Mouse (Mus musculus) ES-E14 (cell line): ENCODE measurements around the gene Lhfpl2. TPM values are rescaled to one million over a fixed set of nuclear protein-coding genes. Genes with fewer than 3 reads are reported as not detected.

Experiments
- DNase-seq: peaks from one replicate; pipeline ENCODE4 v3.0.0-alpha.2; 2013; ENCODE audit warnings: low read depth, low spot score
- H3K27ac ChIP-seq: 2 replicates; pipeline ENCODE4 v1.5.1; 2012; ENCODE audit warnings: low read depth, mild to moderate bottlenecking, low read length, moderate library complexity, mixed read lengths; ENCODE audit not compliant: poor library complexity, insufficient read depth, severe bottlenecking
- H3K36me3 ChIP-seq: 2 replicates; pipeline ENCODE4 v1.6.1; 2012; ENCODE audit warnings: mild to moderate bottlenecking, low read length, moderate library complexity, mixed read lengths; ENCODE audit not compliant: control insufficient read depth, poor library complexity, insufficient read depth, severe bottlenecking
- H3K4me1 ChIP-seq, 2 experiments: fragments of 150-350 bp in 1 of 2; sonication (generic) in 1 of 2; 2 replicates each; pipeline ENCODE4 v1.6.1; 2012; ENCODE audit warnings: low read length in 2 of 2, mild to moderate bottlenecking in 1 of 2, mixed read lengths in 1 of 2; ENCODE audit not compliant: control insufficient read depth in 2 of 2, insufficient read depth in 2 of 2, poor library complexity in 1 of 2
- H3K4me3 ChIP-seq, 2 experiments: fragments of 150-350 bp in 1 of 2; sonication (generic) in 1 of 2; 2 replicates each; pipeline ENCODE4 v1.5.1; 2012; ENCODE audit warnings: low read length in 2 of 2, low read depth in 1 of 2, mild to moderate bottlenecking in 1 of 2, mixed read lengths in 1 of 2; ENCODE audit not compliant: insufficient read depth in 1 of 2, poor library complexity in 1 of 2, severe bottlenecking in 1 of 2
- H3K9ac ChIP-seq: 2 replicates; pipeline ENCODE4 v1.6.1; 2012; ENCODE audit warnings: low read depth, mild to moderate bottlenecking, low read length, mixed read lengths; ENCODE audit not compliant: poor library complexity, insufficient read depth, severe bottlenecking
- H3K9me3 ChIP-seq: fragments of 150-350 bp; sonication (generic); 2 replicates; pipeline ENCODE4 v1.6.1; 2012; ENCODE audit warnings: low read depth, mild to moderate bottlenecking, low read length; ENCODE audit not compliant: control insufficient read depth, insufficient read depth
- CHD2 ChIP-seq: IDR thresholded peaks from 2 replicates; pipeline ENCODE4 v1.6.1; 2014; ENCODE audit warnings: mild to moderate bottlenecking, low read depth, low read length, inconsistent platforms
- HCFC1 ChIP-seq: IDR thresholded peaks from 2 replicates; pipeline ENCODE4 v1.6.1; 2012; ENCODE audit warnings: low read length, inconsistent platforms, borderline replicate concordance; ENCODE audit not compliant: insufficient read depth
- MAFK ChIP-seq: IDR thresholded peaks from 2 replicates; pipeline ENCODE4 v1.6.1; 2014; ENCODE audit warnings: mild to moderate bottlenecking, low read depth, low read length, inconsistent platforms; ENCODE audit not compliant: insufficient read depth
- ZC3H11A ChIP-seq: IDR thresholded peaks from 2 replicates; pipeline ENCODE4 v1.6.1; 2012; ENCODE audit warnings: low read depth, mild to moderate bottlenecking, inconsistent platforms, low read length, borderline replicate concordance
- ZNF384 ChIP-seq: IDR thresholded peaks from 2 replicates; pipeline ENCODE4 v1.6.1; 2012; ENCODE audit warnings: low read depth, low read length, inconsistent platforms
- in situ Hi-C, 2 experiments: fragments of 600-800 bp; cut with MboI; formaldehyde crosslinking; loops; one replicate each; pipeline ENCODE4 v1.15.1; 2025; ENCODE audit warnings: low sequenced_read_pairs in 2 of 2, inconsistent platforms in 1 of 2; ENCODE audit not compliant: unreplicated experiment in 2 of 2
- total RNA-seq: library from RNA; depleted of rRNA; stranded (reverse); fragments of 300-350 nt; gene quantifications from 2 replicates; pipeline ENCODE4 v1.2.3, GENCODE M21; 2012

Gene Lhfpl2
- total RNA-seq, 1 experiment = 8.8 TPM

GRCm38 (mm10) chr13:94154512-94155296 lies 97.1 kb downstream of the Lhfpl2 start:
- H3K4me3 ChIP-seq = no peak overlapping the region
- no peak overlapping the region for H3K27ac ChIP-seq
- H3K9ac ChIP-seq = no peak overlapping the region
- no peaks in the 10 kb centered on the region for H3K9me3 ChIP-seq
- TF ChIP-seq CHD2 (no peak), ZC3H11A (no peak), MAFK (no peak)
- no peaks in the 10 kb centered on the region for H3K36me3 ChIP-seq
- in situ Hi-C loops = no loop called here
- peaks cover 0 to 2% of the 10 kb centered on the region in 2 experiments; a peak in 1 of 4 replicates for H3K4me1 ChIP-seq
- DNase-seq = no peak

- Histone ChIP-seq H3K4me3 (no peak overlapping the region), H3K9ac (no peak overlapping the region), H3K4me1 (peaks cover 0 to 2% of the 10 kb centered on the region in 2 experiments; a peak in 1 of 4 replicates), H3K9me3 (no peaks in the 10 kb centered on the region), H3K36me3 (no peaks in the 10 kb centered on the region), H3K27ac (no peak overlapping the region)
- in situ Hi-C loops = no loop called here
- DNase-seq = no peak
- TF ChIP-seq HCFC1 (no peak), ZC3H11A (no peak), ZNF384 (no peak), MAFK (no peak), CHD2 (no peak)
These were observed 98.2 kb downstream of the Lhfpl2 start for GRCm38 (mm10) chr13:94155657-94156429.

DNA sequence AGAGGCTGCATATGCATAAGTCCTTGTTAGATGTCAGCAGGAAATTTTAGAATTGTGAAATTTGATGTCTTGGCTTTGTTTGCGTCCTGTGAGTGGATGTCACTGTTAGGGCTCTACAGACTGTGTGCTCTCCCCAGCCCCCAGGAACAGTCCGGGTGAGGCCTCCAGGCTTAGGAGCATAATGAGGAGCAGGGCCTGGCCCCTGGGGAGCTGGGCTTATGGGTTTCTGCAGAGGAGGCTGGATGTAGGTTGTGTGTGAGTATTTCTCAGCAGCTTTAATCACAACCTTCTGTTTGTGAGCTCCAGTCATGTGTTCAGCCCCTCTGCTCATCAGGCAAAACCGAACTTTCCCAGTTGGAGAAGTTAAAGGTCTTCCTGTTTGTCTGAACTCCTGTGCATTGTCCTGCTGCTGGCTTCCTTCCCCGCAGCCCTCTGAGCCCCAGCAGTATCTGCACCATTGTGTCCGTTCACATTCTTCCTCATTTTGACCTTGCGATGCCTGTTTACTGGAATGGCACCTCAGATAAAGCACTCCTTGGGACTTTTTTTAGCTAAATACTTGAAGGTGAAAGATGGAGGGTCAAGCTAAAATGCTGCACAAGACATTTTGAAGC lies 101.4 kb downstream of the Lhfpl2 start:
- in situ Hi-C loops = no loop called here
- Histone ChIP-seq H3K9ac (no peak overlapping the region), H3K36me3 (no peaks in the 10 kb centered on the region), H3K9me3 (no peaks in the 10 kb centered on the region), H3K4me3 (no peak overlapping the region), H3K4me1 (peaks cover 0 to 2% of the 10 kb centered on the region in 2 experiments; a peak in 1 of 4 replicates), H3K27ac (no peak overlapping the region)
- DNase-seq = no peak
- TF ChIP-seq ZNF384 (no peak), MAFK (no peak), ZC3H11A (no peak), CHD2 (no peak), HCFC1 (no peak)

GRCm38 (mm10) chr13:94159478-94160220 lies 102.1 kb downstream of the Lhfpl2 start:
- Histone ChIP-seq H3K4me1 (peaks cover 0 to 2% of the 10 kb centered on the region in 2 experiments; a peak in 1 of 4 replicates), H3K4me3 (no peak overlapping the region), H3K9me3 (no peaks in the 10 kb centered on the region), H3K9ac (no peak overlapping the region), H3K27ac (no peak overlapping the region), H3K36me3 (no peaks in the 10 kb centered on the region)
- in situ Hi-C loops = no loop called here
- no peak for DNase-seq
- TF ChIP-seq HCFC1 (no peak), MAFK (no peak), ZC3H11A (no peak), ZNF384 (no peak), CHD2 (no peak)
